ENCODE assay signal across 26 mouse cellular contexts in genomic region chr17:11635121-11635520, GRCm38 (mm10).
"Had no signal": no experiment of that assay in that cellular context is flagged by ENCODE, and none has a peak within 500 bp of the region (broad histone marks: within the 10 kb centered on the region; RNA-seq: fewer than 3 reads in every experiment).

No protein-coding gene starts in this region.

- ATAC-seq: forebrain, embryonic 16.5 days; hindbrain, embryonic 16.5 days; inflammation-experienced regulatory T-cells, adult 6 months; intestine, embryonic 15.5 days had no signal

- H3K27me3 ChIP-seq: heart, embryonic 13.5 days; heart, embryonic 15.5 days; hindbrain, embryonic 12.5 days; intestine, embryonic 15.5 days; kidney, embryonic 15.5 days; limb, embryonic 13.5 days had no signal

- H3K4me2 ChIP-seq: heart, embryonic 11.5 days; heart, embryonic 13.5 days; heart, embryonic 15.5 days; hindbrain, embryonic 12.5 days; hindbrain, embryonic 14.5 days; intestine, embryonic 15.5 days; kidney, embryonic 15.5 days; limb, embryonic 13.5 days had no signal

- H3K4me1 ChIP-seq: heart, embryonic 13.5 days; heart, embryonic 15.5 days; hindbrain, embryonic 10.5 days; hindbrain, embryonic 12.5 days; intestine, embryonic 15.5 days; kidney, embryonic 15.5 days; limb, embryonic 13.5 days had no signal

- DNase-seq: gastrocnemius, adult 2 months; gastrocnemius, postnatal 10 days; gastrocnemius, postnatal 25 days; heart, adult 2 months; heart, postnatal 4 days; kidney, adult 11 months; kidney, adult 2 months; kidney, adult 9 months; kidney, postnatal 14 days; kidney, postnatal 36 days; layer of hippocampus, adult 9-11 months; layer of hippocampus, postnatal 36 days; left cerebral cortex, postnatal 4 days had no signal

- H3K27ac ChIP-seq: gastrocnemius, adult 2 months; heart, adult 2 months; heart, embryonic 13.5 days; heart, embryonic 15.5 days; hindbrain, embryonic 10.5 days; hindbrain, embryonic 12.5 days; hindbrain, embryonic 14.5 days; intestine, embryonic 15.5 days; kidney, embryonic 15.5 days; kidney, postnatal 0 days; limb, embryonic 13.5 days had no signal

- H3K9me3 ChIP-seq: heart, embryonic 15.5 days; hindbrain, embryonic 10.5 days; hindbrain, embryonic 12.5 days; intestine, embryonic 15.5 days; kidney, embryonic 15.5 days; limb, embryonic 13.5 days had no signal

- H3K9ac ChIP-seq: heart, embryonic 13.5 days; heart, embryonic 15.5 days; hindbrain, embryonic 12.5 days; hindbrain, embryonic 14.5 days; intestine, embryonic 15.5 days; kidney, embryonic 15.5 days; limb, embryonic 13.5 days had no signal

- H3K36me3 ChIP-seq: heart, embryonic 13.5 days; heart, embryonic 15.5 days; hindbrain, embryonic 10.5 days; hindbrain, embryonic 12.5 days; intestine, embryonic 15.5 days; kidney, embryonic 15.5 days; limb, embryonic 13.5 days had no signal

- H3K4me3 ChIP-seq: gastrocnemius, adult 2 months; heart, adult 2 months; heart, embryonic 13.5 days; heart, embryonic 15.5 days; hindbrain, embryonic 10.5 days; hindbrain, embryonic 12.5 days; intestine, embryonic 15.5 days; kidney, embryonic 15.5 days; limb, embryonic 13.5 days had no signal
